Mouse (Mus musculus) brain, embryonic 18.5 days (tissue): Measurements from ENCODE around the gene Gba2.
"Not testable (repeated sequence)": the region's sequence is repeated elsewhere in the genome, so short reads cannot be mapped to it uniquely, and the experiment has no call there.

Source experiments
- DNase-seq: peaks from one replicate; pipeline ENCODE4 v3.0.0-alpha.2; 2012; ENCODE audit warnings: low read depth, low spot score

Gba2 gene

DNA sequence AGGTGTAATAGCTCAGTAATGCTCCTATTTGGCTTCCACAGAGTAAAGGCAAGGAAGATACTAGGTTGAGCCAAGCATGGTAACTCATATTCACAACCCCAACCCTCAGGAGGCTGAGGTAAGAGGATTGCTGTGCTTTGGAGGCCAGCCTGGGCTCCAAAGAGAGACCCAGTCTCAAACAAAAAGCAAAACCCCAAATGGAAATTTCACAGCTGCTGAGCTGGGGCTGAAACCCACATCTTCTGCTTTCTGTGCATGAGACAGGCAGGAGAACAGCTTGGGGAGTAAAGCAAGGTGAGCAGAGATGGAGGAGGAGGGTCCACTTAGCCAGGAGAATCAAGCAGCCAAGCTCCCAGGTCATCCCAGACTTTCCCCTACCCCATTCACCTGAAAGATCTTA, 24.8 kb downstream of the Gba2 start:
- DNase-seq = no peak

DNA sequence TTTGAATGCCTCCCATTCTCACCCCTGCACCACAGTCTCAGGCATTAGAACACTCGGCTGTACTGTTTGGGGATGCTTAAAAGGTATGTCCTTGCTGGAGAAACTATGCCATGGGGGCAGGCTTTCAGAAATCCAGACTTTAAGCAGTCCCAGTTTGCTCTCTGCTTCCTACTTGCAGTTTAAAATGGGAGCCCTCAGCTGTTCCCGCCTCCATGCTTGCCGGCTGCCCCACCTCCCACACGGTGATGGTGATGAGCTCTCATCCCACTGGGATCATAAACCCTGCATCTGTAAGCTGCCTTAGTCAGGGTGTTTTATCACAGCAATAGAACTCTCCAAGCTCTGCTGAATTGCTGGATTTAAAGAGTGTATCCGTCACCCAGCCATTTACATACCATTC, 26.2 kb downstream of the Gba2 start:
- no peak for DNase-seq

DNA sequence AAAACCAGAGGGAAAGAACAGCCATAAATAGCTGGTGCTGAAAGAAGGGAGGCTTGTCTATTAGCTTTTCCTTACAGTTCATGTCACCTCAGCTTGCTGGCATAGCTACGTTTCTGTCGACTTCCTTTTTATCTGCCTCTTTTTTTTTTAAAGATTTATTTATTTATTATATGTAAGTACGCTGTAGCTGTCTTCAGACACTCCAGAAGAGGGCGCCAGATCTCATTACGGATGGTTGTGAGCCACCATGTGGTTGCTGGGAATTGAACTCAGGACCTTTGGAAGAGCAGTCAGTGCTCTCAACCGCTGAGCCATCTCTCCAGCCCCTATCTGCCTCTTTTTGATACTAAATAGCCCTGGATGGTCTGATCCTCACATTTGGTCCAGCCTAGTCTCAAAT, 26.8 kb downstream of the Gba2 start:
- not testable (repeated sequence) for DNase-seq

DNA sequence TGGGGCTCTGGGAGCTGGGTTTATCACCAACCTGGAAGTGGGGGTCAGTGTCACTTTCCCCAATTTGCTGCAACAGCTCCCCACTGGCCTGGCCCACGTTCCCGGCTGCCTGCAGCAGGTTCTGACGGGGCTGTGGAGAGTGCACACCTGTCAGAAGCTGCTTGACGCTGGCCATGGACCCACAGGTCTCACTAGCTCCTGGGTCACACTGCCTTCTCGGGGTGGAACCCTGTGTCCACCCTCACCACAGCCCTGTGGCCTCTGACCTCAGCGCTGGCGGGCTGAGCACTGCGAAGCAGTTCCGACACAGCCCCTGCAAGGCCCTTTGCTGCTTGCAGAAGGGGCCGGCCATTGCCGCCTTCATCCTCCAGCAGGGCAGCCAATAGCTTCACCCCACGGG, 29.6 kb downstream of the Gba2 start:
- no peak for DNase-seq

DNA sequence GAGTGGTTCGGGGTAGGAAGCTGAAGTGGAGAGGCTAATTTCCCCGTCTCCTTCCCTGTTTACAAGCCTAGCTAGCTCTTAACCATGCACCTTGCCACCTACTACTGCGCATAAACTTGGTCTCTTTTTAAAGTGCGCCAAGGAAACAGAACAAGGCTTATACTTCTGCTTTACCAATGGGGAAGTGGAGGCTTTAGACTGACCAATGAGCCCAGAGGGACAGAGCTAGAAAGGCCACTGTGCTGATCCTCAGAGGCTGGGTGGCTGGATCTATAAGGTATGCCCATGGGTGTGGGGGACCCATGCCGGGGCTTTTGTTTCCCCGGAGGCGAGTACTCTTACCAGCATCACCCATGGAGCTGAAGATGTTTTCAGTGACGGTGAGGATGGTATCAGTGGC, 31.5 kb downstream of the Gba2 start:
- DNase-seq = no peak

DNA sequence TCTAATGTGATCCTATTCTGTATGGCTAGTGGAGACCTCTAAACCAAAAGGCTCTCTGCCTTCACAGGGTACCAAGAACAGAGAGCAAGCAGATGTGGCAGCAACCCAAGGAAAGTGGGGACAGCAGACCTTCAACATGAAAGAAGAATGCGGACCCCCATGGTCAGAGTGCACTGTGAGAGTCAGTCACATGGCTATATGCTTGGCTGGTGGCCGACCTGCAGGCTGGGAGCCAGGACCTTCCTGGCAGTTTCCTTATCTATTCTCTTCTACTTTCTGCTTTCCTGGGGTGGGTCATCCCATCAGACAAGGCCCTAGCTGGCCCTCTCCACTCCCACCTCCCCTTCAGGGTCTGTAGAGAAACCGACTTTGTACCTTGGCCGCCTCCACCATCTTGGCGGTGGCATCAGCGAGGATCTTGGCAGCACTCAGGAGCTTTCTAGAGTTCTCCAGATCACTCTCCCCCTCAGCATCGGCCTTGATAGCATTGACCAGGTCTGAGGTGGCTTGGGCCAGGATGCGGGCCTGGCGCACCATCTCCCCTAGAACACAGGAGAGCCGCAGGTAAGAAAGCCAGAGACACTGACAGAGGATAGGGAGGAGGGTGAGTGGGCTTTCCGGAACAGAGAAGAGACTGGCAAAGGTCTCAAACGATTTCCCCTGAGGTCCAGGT, 32.2 kb downstream of the Gba2 start:
- DNase-seq = no peak

DNA sequence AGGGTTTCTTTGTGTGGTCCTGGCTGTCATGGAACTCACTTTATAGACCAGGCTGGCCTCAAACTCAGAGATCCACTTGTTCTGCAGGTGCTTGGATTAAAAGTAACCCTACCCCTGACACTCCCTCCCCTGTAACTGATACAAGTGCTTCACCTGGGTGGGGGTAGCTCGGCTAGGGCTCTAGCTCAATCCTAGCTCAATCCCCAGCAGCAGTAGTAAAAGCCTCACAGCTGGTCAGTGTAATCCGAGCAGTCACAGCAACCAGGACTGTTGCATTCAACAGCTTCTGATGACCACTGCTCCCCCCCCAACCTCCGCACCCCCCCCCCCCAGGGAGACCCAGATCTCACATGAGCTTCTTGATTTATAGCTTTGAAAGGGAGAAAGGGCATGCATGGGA, 36.6 kb downstream of the Gba2 start:
- DNase-seq = no peak

DNA sequence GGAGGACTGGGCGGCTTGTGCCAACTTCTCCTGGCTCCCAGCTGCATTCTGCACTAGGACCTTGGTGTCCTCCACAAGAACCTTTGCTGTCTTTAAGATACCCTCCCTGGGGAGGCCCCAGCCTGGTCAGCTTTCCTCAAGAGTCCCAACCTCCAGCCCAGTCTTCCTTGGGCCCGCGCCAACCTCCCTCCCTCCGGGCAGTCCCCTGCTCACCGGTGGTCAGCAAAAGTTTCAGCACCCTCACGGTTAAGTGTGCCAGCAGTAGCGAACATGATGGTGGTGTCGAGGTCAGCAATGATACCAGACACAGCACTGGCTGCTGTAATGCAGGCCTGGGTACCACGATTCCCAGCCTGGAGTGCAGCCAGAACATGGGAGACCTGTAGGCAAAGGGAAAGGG, 42.6 kb downstream of the Gba2 start:
- no peak for DNase-seq

DNA sequence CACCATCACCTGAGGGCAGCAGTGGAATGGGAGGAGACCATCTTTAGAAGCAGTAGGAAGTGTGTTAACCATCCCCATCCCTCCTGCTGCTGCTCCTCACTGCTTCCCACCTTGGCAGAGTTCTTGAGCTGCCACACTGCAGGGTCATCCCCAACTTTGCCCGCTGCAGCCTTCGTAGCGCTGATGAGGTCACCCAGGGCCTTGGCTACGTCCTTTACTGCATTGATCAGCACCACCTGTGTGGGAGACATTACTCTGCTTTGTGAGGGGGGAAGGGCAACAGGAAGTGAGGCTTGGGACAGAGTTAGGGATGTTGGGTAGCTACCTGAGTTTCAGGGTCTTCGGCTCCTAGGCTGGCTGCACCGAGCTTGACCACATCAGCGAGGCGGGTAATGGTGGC, 43.0 kb downstream of the Gba2 start:
- DNase-seq = no peak

DNA sequence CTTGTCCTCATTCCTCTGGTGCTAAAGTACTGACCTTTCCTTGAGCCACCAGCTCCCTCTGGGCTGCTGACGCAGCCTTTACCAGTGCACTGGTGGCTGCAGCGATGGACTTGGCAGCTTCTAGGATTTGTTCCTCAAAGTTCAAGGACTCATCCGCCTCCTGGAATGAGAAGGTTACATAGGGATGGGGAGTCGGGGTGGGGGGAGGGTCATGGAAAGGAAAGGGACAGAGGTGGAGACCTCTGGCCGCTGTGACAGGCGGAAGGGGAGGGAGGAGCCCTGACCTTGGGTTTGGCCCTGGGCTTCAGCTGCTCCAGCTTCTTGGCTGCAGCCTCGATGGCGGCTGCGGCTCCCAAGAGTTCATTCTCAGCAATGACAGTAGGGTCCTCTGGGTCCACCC, 45.4 kb downstream of the Gba2 start:
- no peak for DNase-seq

DNA sequence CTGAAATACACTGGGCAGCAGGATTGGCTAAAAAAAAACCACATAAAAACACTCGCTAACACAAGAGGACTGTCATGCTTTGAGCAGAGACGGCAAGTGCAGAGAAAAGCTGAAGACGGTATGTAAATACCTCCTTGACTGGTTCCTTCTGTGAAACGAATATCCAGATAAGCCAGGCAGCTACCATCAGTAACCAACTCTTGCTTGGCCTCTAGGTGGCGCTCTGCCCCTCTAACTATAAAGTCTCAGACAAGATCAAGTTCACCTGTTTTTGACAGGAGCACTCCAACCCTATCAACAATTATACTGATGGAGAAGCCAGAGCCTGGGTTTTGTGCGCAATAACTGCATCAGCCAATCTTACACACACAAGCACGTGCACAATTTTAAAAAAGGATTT, 48.1 kb downstream of the Gba2 start:
- no peak for DNase-seq

DNA sequence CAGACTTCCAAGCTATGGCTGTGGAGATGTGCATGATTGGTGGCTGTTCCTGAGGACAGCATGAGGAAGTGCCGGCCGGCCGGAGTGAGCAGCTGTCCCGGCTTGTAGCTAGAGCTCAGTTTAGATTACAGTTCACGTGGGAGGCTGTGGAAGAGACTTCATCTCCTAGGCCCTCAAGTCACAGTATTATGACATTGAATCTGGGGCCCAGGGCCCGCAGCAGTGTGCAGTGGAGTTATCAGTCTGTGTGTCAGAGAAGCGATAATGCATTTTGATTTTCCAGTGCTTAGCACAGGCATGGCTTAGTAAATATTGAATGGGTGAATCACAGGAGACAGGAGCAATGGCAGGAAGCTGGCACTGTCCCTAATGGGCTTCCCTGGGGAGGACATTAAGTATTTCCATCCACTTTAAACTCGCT, 48.6 kb downstream of the Gba2 start:
- DNase-seq = no peak

DNA sequence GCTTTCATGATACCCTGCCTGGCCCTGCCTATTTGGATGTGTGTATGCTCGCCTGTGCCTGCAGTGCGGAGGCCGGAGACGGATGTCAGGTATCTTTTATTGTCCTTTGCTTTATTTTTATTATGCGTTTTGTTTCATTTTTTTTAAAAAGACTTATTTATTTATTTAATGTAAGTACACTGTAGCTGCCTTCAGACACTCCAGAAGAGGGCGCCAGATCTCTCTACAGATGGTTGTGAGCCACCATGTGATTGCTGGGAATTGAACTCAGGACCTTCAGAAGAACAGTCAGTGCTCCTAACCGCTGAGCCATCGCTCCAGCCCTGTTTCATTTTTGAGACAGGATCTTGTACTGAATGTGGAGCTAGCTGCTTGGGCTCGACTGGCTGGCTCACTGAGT, 50.2 kb downstream of the Gba2 start:
- DNase-seq = no peak

DNA sequence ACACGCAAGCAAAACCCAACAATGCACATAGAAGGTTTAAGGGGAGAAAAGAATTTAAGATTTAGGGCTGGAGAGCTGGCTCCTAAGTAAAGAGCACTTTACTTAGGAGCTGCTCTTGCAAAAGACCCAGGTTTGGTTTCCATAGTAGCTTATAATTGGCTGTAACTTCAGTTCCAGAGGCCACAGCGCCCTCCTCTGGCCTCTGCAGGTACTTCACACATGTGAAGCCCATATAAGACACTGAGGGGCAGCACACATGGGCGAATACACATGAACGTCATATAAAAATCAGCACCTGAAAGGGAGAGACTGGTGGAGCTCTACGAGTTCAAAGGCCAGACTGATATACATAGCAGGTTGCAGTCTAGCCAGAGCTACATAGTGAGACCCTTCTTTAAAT, 50.8 kb downstream of the Gba2 start:
- no peak for DNase-seq

DNA sequence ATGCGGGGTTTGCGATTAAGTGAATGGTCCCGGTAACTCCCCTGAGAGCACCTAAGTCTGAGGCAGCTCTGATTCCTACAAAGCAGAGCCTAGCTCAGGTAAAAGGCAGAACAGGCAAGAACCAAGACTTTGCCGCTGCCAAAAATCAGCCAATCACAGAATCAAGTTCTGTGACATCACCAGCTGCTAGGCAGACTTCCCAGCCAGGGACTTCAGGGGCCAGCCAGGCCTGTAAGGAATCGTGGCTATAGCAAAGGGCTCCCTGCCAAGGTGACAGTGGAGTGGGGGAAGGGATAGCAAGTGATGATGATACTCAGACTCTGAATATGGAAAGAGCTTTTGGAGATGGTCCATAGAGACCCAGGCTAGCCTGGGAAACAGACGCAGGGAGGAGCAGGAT, 58.7 kb downstream of the Gba2 start:
- DNase-seq = peak; percentile 55

DNA sequence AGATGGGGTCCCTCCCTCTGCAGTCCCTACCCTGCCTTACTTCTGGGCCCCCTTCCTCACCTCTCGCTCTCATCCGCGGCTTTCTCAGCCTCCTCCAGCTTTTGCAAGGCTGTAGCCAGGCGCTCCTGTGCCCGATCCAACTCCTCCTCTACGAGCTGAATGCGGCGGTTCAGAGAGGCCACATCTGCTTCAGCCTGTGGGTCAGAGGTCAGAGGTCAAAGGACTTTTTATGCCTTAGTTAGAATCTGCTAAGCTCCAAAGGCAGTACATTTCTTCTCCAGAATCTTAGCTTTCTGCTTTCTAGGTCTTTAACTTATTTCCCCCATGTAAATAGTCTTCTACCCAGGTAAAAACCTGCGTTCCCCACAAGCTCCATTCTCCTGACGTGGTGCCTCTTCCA, 59.1 kb downstream of the Gba2 start:
- DNase-seq = no peak
